Mouse (Mus musculus) adrenal gland, adult 8-10 months (tissue): Measurements from ENCODE around the gene Col4a2. TPM values are rescaled to one million over a fixed set of nuclear protein-coding genes. Genes with fewer than 3 reads are reported as not detected.

Source experiments
- DNase-seq: peaks from one replicate; pipeline ENCODE4 v3.0.0; 2022
- total RNA-seq, 4 experiments: library from RNA; stranded (reverse); gene quantifications; 2 replicates each; pipeline ENCODE4 v1.2.4; 2022

Col4a2 gene
- total RNA-seq: 100 to 1,000 TPM; 122 to 162 (median 137) TPM

DNA sequence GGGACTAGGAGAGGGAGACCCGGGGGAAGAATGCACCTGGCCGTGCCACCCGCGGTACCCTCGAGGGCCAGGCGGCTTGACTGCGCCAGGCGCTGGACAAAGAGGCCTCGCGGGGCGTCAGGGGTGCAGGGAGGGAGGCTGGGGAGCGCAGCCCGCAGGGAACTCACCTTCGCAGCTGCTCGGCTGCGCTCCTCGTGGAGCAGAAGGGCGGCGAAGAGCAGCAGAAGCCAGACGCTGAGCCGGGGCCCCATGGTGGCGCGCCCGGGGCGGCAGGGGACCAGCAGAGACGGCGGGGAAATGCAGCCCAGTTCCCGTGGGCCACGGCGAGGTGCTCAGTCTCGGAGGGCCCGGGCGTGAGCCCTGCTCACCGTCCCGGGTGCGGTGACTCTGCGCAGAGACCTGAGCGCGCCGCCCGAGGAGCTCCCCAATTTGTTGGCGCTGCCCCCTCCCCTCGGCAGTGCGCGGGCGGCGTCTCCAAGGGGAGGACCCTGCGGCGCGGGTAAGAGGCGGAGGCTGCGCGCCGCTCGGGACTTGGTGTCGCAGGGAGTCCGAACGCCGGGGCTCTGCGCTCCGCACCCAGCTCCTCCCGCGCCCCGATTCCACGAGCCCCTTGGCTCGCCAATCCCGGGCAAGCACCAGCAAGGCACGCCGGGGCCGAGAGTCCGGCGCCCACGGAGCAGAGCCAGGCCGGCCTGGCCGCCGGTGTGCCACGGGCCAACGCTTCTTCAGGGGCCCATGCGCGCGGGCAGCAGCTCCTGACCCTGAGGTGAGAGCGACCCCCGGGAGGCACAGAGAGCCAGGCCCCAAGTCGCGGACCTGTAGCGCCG is at the start of gene Col4a2, which contains the start of gene Col4a1:
Gene Col4a2, plus strand, starts transcription at position 457 of the 827 bp plus-strand sequence.
Gene Col4a1, minus strand, starts transcription at position 478 of the 827 bp plus-strand sequence.
- peak; percentile 73 for DNase-seq

DNA sequence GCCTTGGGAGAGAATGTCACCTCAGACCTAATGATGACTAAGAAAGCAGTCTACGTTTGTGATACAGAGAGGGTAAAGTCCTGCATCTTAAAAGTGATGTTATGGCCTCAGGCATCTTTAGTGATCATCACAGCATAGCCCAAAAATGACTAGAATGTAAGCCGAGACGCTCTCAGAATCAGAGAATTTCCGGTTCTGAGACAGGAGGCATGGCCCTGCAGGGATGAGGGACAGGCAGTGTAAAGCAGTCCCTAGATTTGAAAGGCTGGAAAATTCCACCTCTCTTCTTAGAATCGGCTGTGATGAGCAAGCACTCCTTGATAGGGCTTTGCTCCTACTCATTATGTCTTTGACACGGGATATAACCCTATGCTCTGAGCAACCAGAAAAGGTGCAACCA is 48.8 kb upstream of the Col4a2 start:
- DNase-seq: no peak

DNA sequence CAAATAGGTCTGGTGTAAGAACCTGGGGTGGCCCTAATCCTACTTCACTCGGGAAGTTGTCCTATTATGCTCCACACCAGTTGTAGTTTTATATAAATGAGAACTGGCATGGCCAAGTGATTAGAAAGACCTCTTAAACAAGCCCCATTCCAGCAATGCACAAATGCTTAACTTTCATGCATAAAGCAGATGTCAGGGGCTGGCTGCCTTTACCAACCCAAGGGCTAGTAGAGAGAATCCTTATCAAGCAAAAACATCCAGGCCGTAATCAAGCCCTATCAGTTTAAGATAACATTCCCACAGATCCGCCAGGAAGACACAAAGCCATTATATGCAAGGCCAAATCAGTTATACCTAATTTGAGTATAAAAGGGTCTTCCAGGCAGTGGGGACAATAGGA is 46.6 kb upstream of the Col4a2 start:
- DNase-seq: no peak

DNA sequence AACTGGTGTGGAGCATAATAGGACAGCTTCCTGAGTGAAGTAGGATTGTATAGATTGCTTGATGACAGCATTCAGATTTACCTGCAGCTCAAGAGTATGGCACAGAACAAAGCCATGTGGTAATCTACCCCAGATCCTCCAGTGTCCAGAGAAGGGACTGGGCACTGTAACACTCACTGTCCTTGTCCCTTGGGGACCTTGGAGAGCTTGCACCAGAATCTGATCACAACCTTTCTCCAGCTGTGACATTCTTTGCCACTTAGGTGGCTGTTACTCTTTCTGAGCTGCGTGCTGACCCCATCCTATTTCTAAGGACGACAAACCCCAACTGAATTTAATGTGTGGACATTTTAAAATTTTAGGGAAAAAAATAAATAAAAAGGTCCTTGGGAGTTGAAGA is 46.1 kb upstream of the Col4a2 start:
- DNase-seq: no peak

DNA sequence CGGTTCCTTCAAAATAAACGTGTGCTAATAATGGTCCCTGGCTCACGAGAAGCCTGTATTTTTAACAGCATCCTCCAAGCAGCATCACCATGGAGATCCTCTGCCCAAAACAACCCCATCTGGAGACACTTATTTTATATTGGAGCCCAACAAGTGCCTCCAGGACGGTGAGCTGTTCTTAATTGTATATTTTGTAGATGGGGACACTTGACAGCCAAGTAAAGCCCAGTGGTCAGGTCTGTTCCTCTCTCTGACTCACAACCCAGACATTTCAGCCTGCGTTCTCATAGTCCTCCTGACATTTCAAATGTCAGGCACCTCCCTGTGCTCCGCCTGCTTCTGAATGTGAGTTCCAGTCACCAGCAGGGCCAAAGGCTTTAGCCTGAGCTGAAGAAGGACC is 43.9 kb upstream of the Col4a2 start:
- DNase-seq: no peak

DNA sequence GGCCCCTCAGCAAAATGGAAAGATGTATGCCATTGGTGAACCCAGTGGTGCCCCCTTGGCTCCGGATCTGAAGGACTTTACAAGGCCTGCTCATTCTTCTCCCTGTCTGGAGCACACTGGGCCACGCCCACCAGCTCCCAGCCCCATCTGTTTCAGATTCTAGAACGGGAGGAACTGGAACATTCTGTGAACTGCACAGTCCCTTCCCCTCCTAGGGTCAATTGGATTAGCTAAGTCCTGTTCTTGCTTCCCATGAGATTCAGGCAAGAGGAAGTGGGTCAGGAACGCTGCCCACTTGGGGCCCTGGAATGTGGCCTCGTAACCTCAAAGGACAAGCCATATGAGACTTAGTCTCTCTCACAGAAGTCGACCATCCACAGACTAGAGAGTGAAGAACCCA is 41.8 kb upstream of the Col4a2 start:
- DNase-seq: no peak

DNA sequence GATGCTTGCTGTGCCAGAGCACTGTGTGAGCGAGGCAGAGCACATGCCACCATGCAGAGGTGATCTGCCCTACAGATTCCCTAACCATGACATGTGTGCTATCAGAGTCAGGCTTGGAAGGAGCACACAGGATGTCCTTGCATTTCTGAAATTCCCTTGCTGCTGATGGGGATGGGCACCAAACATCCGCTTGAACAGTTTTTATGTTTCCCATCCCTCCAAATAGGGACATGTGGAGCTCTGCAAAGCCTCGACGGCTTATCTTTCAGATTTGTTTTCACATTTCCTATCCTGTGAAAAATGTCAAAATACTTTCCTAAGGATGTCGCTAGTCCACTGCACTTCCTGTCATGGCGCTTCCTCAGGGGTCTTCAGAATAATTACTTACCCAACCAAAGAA is 40.4 kb upstream of the Col4a2 start:
- DNase-seq: no peak

DNA sequence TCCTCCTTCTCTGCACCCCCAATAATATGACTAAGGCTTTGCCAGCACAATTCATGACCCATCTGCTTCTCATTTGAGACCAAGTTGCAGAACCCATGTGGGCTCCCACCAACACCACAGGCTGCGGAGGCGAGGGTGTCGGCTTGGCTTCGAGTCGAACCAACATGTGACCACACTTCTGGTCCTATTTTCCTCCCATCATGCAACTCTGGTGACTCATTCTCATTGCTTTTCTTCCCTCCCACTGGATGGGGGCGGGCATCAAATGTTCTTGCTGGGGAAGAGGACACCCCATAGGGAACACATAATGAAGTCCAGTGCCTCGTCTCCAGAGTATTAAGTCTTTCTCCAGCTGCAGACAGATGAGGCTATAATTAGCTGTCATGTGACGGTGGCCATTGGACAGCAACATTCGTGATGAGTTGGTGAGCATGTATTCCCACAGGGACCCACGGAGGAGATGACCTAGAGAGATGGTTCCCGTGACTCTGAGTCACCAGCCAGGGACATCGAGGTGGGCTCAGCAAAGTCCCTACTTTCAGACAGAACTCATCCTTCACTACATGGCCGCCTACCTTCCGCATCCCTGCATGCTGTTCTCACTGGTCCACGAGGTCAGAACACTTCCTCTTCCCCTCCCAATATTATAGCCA is 39.0 kb upstream of the Col4a2 start:
- no peak for DNase-seq

DNA sequence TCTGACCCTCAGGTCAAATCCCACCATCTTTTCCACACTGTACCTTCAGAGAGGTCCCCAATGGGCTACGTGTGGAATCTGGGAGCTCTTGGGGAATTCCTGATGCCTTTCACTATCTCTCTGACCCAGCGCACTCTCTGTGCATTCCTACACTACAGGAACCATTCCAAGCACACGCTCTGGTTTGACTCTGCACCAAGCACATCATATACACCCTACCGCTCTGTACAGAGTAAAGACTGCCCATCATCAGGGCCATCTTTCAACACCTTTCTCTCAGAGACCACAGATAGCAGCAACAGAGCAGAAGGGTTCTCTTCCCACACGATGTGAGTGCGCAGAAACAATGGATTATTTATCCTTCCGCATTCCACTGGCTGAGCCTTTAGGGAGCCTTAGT is 38.2 kb upstream of the Col4a2 start:
- DNase-seq: no peak

DNA sequence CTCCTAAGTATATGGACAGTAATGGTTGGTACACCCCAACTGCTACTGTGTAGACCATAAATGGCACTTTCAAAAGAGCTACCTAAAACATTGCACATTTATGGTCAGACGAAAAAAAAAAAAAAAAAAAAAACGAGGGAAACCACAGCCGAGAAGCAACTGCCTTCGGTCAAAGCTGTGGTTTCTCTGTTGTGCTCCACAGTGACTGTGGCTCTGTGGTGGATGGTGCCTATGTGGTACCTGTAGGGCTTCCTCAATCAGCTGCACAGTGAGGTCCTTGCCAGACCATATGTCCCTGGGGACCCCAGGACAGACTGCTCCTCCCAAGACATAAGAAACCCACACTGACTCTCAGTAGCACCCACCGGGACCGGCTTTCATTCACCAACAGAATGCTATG is 36.3 kb upstream of the Col4a2 start:
- no peak for DNase-seq

DNA sequence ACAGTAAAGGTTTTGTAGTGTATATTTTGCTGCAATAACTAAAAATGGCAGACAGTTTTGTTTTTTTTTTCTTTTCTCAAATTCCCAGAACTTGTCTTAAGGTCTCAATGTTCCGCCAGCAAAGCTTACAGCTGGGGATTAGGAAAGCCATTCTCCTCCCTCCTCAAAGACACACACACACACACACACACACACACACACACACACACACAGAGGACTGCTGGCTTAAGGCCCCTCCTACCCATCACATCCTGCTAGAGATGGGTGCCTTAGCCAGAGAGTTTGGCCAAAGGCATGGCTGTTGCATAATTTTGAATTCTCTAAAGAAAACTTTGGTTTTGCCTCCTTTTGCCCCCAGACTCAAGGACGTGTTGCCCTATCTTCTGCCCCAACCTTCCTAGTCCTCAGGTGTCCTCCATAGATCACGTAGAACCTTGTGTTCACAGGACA is 35.0 kb upstream of the Col4a2 start:
- DNase-seq: no peak

DNA sequence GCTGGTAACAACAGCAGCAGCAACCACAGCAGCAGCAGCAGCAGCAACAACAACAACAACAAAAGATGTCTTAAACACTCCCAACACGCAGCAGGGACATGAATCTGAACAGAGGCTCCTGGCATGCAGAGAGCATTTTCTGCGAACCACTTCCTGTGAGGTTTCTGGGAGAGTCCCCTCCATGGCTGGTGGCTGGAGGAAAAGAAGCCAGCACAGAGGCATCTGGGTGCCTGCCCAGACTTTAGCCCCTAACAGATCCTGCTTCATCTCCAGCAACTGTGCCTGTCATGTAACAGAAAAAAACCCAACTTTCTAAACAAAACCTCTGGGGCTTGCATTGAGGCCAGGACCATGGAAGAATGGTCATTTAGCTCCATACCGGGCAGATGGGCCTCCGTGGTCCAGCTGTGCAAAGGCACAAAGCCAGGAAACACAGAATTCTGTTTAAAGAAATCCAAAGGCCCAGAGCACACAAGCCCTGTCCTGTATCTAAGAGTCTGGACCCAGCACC is 34.4 kb upstream of the Col4a2 start:
- DNase-seq: no peak

DNA sequence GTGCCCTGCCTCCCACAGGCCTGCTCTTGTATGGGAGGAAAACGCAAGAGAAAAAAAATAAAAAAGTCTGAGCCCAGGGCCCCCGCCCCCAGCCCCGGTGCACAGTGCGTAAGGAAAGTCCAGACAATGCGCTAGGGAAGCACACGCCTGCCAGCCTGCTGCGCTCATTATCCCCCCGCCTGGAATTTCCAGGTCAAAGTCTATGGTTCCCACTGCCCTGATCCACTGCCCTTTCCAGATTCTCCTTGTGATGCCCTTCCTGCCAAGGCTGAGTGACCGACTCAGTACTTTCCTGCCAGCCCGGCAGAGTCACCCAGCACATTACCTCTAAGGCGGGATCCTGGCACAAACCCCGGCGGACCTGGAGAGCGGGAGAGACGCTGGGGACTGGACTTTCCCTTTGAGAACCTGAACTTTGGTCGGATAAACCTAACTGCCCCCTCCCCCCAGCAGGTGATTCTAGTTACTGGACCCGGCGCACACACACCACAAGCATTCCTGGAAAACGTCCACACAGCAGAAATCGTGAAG is 33.2 kb upstream of the Col4a2 start:
- peak; percentile 60 for DNase-seq

DNA sequence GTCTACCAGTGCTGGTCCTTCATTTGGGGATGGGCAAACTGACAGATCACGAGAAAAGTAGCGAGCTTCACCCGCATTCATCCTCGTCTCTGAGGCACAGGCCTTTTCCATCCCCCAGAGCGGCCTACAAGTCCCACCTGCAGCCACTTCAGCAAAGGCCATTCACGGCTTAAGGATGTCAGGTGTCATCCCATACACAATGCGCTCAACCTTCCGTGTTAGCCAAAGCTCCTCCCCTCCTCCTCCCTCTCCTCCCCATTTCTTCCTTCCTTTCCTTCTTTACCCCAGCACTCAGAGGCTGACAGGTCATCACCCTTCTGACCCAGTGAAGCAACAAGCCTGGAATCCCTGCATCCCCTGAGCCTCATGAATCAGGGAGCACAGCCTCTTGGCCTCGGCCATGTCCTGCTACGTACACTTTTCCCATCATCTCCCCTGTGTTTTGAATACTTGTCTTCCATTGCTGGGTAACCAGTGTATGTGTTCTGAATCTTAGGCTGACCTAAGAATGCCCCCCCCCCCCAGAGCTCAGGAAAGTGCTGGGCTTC is 31.8 kb upstream of the Col4a2 start:
- DNase-seq: no peak

DNA sequence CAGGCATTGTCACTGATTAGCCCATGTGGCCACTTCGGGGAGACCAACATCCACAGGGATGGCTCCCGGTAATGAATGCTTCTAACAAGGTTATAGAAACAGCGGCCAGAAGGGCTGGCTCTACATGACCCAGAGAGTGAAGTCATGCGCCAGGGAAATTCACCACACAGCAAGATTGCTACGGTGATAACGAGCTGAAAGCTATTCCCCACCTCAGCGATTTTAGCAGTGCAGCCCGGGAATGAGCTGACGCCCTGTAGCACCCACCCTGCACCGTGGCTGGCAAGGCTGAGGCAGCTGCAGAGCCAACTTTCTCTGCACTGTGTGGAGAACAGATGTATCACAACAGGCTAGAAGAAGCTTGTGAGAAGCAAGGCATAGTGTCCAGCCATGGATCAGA is 30.5 kb upstream of the Col4a2 start:
- no peak for DNase-seq

DNA sequence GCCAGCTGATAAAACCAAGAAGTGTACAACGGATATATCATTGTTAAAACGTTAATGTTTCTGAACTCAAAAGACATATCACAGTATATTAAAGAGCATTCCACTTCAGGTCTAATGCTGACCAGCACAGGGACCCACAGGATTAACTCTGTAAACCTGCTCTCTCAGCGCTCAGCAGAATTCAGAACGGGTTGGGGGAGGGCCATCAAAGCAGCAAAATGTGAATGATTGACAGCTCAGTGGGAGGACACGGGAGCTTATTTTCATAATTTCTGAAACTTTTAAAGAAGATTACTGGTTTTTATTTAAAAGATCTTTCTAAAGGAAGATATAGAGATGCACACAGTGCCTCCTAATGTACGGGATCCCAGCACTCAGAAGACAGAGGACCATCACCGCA is 29.9 kb upstream of the Col4a2 start:
- no peak for DNase-seq

DNA sequence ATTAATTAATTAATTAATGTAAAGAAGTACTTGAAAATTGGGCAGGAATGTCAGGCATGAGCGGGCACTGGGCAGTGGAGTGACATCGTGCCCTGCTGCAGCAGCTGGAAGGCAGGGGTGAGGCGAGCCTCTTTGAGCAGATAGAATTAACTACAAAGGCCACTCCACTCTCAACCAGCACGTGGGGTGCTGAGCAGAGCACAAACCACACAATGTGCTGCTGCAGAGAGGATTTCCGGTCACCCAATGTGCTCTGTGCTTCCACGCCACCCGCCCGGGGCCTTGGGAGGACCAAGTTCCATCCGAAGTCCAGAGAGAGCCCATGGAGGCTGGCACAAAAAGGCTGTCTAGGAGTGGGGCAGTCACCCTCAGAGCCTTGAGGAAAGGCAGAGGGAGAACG is 29.4 kb upstream of the Col4a2 start:
- no peak for DNase-seq

DNA sequence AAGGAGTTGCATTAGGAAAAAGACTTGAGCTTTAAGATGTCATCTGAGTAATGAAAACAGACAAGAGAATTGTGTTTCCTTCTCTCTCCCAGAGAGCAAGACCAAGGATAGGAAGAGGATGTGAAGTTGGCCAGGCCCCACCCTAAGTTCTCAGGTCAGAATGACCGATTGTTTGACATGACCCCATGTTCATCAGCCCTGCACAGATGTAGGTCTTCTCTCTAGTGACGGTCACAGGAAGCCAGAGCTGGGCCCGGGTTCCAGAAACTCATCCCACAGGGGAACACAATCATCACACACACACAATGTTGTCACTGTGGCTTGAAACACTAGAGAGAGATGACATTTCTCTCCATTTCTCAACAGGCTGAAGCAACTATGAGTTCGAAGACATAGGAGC is 27.2 kb upstream of the Col4a2 start:
- no peak for DNase-seq

DNA sequence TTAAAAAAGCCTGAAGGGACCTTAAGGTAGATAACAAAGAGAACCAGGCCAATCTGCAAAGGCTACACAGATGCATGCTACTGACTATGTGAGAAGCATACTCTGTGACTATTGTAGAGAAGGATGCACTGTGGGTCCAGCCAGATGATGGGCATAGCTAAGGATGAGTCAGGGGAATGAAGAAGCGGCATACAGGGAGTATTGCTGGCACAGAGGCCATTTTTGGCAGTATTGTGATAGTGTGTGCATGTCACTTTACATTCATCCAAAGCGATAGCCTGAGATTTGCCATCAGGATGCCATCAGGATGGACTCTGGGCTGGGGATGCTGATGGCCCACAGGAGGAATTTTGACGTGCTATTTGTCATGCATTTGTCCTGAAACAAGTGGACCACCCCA is 25.5 kb upstream of the Col4a2 start:
- DNase-seq: no peak

DNA sequence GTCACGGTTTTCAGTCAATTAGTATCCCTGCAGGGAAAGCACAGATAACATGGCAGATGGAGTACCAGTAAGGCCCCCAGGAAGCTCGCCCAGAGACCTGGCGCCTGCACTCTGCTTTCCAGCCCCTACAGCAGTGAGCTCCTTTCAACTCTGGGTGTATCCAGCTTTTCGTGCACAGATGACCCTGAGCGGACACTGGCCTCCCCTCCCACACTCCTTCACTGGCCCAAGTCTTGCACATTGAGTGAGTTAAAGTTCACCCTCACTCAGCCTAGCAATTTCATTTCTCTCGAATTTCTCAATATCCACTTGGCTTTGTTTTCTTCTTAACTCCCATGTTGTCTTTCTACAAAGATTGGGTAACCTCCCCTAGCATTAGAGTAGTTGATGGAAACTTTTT is 24.3 kb upstream of the Col4a2 start:
- no peak for DNase-seq

DNA sequence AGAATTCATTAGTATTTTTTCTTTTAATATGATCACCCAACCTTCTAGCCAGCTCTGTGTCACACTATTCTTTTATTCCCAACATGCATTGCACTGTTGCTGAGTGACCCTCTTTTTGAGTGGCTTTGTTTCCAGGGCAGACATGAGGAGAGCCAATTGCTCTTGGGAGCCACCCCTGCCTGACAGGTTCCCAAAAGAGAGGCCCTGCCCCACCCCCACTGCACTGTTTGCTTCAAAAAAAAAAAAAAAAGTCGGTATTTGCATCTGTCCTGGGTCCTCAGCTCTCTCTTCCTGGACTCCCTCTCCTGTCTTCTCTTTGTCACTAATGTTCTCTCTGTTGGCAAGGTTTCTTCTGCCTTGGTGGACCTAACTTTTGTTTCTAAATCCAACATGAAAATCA is 22.1 kb upstream of the Col4a2 start:
- DNase-seq: no peak

DNA sequence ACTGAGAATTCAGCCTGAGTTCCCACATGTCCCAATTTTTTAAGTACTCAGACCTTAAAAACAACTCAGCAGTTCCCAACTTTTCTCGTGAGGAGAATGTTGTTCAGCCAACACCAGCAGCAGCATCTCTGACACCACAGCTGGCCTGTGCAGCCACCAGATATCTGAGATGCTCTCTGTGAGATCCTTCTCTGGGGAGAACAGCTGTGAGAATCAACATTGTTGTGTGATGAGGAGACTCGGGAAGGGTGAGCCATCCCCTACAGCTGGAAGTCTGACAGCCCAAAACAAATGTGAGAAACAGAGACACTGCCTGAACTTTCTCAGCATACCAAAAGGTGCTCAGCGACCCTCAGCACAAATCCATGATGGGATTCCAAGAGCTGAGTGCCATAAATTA is 20.0 kb upstream of the Col4a2 start:
- no peak for DNase-seq

DNA sequence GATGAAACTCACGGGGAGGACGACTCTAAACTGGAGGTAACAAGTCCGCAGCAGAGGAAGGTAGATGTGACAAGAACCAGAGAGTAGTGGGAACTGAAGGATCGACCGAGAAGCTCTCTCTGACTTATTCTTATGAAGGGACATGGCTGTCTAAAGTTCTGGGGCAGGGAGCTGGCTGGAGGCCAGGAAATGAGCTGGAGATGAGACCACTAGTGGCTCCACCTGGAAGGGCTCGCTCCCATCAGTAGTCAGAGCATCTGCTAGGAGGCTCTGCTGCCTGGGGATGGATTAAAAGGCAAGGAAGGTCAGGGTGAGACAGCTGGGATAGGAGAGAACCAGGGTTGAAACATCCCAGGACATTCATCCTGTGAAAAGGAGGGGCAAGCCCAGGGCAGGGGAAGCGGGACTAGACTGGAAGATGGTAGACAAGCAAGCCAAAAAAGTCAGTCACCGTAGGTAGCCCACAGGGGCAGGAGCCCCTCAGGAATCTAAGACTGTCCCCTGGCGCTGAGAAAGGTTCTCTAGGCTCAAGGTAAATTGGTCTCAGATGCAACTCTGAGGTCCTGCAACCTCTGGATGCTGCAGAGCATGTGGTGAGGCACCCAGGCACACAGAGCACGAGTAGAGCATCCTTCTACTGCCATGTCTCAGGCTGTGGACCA is 16.2 kb upstream of the Col4a2 start:
- DNase-seq: no peak
